Comparison of ENCODE assay signal across 9 mouse cellular contexts in the genomic region with DNA sequence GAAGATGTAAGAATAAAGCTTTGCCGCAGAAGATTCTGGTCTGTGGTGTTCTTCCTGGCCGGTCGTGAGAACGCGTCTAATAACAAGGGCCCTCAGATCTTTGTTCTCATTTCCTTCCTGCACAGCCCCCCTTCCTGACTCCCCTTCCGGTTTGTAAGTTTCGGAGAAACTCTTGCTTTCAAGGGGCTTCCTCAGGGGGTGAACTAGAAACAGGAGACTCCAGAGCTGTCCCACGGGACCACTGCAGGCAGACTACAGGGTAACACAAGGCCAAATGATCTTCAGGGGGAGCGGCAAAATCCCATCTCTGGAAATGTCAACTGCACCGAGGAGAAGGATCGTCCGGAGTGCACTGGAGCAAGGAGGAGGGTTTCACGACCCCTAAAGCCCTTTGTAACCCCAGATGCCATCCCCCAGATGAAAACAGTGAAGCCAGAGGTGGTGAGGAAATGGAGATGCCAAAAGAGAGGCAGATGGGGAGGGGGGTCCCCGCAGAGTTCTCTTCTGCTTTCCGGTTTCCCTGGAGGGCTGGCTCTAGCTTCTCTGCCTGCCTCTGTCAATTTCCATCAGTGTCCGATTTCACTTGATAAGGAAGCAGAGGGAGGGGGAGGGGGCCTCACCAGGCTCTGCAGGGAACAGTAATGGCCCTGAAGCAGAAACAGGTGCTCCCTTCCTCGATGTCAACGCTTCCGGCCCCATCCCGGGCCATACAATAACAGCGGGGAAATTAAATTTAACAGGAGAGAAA. TPM values are rescaled to one million over a fixed set of nuclear protein-coding genes. Genes with fewer than 3 reads are reported as not detected.
A peak's percentile ranks its signal among the peaks of the same experiment; 100 is the strongest.
DNase-seq lines count a peak whose midpoint lies in the region; ATAC-seq and TF ChIP-seq lines count a peak whose summit lies in the region.
"Had no signal": no experiment of that assay in that cellular context is flagged by ENCODE, and none has a peak within 500 bp of the region (broad histone marks: within the 10 kb centered on the region; RNA-seq: fewer than 3 reads in every experiment).

No protein-coding gene starts in this region.

- H3K27me3 ChIP-seq in embryonic facial prominence, embryonic 15.5 days: no peaks in the 10 kb centered on the region
- H3K27me3 ChIP-seq in hindbrain, embryonic 12.5 days: peaks cover 3% of the 10 kb centered on the region; the same call in 1 of the 2 replicates
- H3K27me3 ChIP-seq in limb, embryonic 13.5 days: no peaks in the 10 kb centered on the region
- no peaks in the 10 kb centered on the region for H3K27me3 ChIP-seq in midbrain, postnatal 0 days (ENCODE audit: insufficient read depth, low read length)

- no peak for DNase-seq in layer of hippocampus, adult 2 months (ENCODE audit: low spot score in 2 of 2)
- no peak for DNase-seq in layer of hippocampus, adult 9-11 months
- DNase-seq in midbrain, postnatal 0 days (ENCODE audit: low spot score): peak; percentile 24
- no peak for DNase-seq in right cerebral cortex, adult 18-20 months
- DNase-seq in layer of hippocampus, adult 8-10 months (ENCODE audit: low spot score in 2 of 2): no peak

- no peaks in the 10 kb centered on the region for H3K9me3 ChIP-seq in embryonic facial prominence, embryonic 15.5 days (replicated peaks)
- H3K9me3 ChIP-seq in hindbrain, embryonic 12.5 days (replicated peaks): no peaks in the 10 kb centered on the region
- no peaks in the 10 kb centered on the region for H3K9me3 ChIP-seq in limb, embryonic 13.5 days
- no peaks in the 10 kb centered on the region for H3K9me3 ChIP-seq in midbrain, postnatal 0 days (ENCODE audit: low read length)

- H3K4me1 ChIP-seq in embryonic facial prominence, embryonic 15.5 days: no peaks in the 10 kb centered on the region
- H3K4me1 ChIP-seq in hindbrain, embryonic 12.5 days: peaks cover 9% of the 10 kb centered on the region
- H3K4me1 ChIP-seq in limb, embryonic 13.5 days: peaks cover 7% of the 10 kb centered on the region
- H3K4me1 ChIP-seq in midbrain, postnatal 0 days (ENCODE audit: insufficient read depth, low read length): no peaks in the 10 kb centered on the region

- H3K27ac ChIP-seq in layer of hippocampus, adult 2 months: peak overlapping the region; percentile 69
- peak overlapping the region; percentile 87 for H3K27ac ChIP-seq in embryonic facial prominence, embryonic 15.5 days (replicated peaks)
- H3K27ac ChIP-seq in hindbrain, embryonic 12.5 days: peak overlapping the region; percentile 75
- peak overlapping the region; percentile 63; the same call in 1 of the 2 replicates for H3K27ac ChIP-seq in limb, embryonic 13.5 days
- 0 out of 2 replicates have a peak overlapping the region, but pooled peaks have one; percentile 55 for H3K27ac ChIP-seq in midbrain, postnatal 0 days (ENCODE audit: low read depth, low read length)

- H3K36me3 ChIP-seq in embryonic facial prominence, embryonic 15.5 days: no peaks in the 10 kb centered on the region
- no peaks in the 10 kb centered on the region for H3K36me3 ChIP-seq in hindbrain, embryonic 12.5 days
- H3K36me3 ChIP-seq in limb, embryonic 13.5 days: no peaks in the 10 kb centered on the region
- no peaks in the 10 kb centered on the region for H3K36me3 ChIP-seq in midbrain, postnatal 0 days (ENCODE audit: insufficient read depth, low read length)

- H3K9ac ChIP-seq in embryonic facial prominence, embryonic 15.5 days: peak overlapping the region; percentile 33
- H3K9ac ChIP-seq in hindbrain, embryonic 12.5 days: peak overlapping the region; percentile 40; the same call in 1 of the 2 replicates
- peak overlapping the region; percentile 48; the same call in 1 of the 2 replicates for H3K9ac ChIP-seq in limb, embryonic 13.5 days
- no peak overlapping the region for H3K9ac ChIP-seq in midbrain, postnatal 0 days (replicated peaks; ENCODE audit: low read length, poor library complexity, severe bottlenecking)

- 26% methylated on average over 21 of the region's 21 CpGs for WGBS in embryonic facial prominence, embryonic 15.5 days
- WGBS in hindbrain, embryonic 12.5 days: 47% methylated on average over 21 of the region's 21 CpGs
- 51% methylated on average over 21 of the region's 21 CpGs for WGBS in limb, embryonic 13.5 days
- WGBS in midbrain, postnatal 0 days: 53% methylated on average over 21 of the region's 21 CpGs

- H3K4me2 ChIP-seq in embryonic facial prominence, embryonic 15.5 days (replicated peaks): peak overlapping the region; percentile 52
- peak overlapping the region; percentile 44 for H3K4me2 ChIP-seq in hindbrain, embryonic 12.5 days (replicated peaks)
- peak overlapping the region; percentile 45 for H3K4me2 ChIP-seq in limb, embryonic 13.5 days (replicated peaks)
- H3K4me2 ChIP-seq in midbrain, postnatal 0 days (ENCODE audit: low read depth, low read length, poor library complexity, severe bottlenecking): peak overlapping the region; percentile 32

- ATAC-seq in embryonic facial prominence, embryonic 15.5 days (ENCODE audit: insufficient number of reproducible peaks, low FRiP score, low TSS enrichment, low read depth): peak; percentile 75
- ATAC-seq in hindbrain, embryonic 12.5 days (ENCODE audit: low FRiP score): peak; percentile 68
- no peak for ATAC-seq in limb, embryonic 13.5 days (ENCODE audit: low FRiP score, low read depth)
- ATAC-seq in midbrain, postnatal 0 days (ENCODE audit: low FRiP score): no peak

- H3K4me3 ChIP-seq in layer of hippocampus, adult 2 months: peak overlapping the region; percentile 35
- peak overlapping the region; percentile 37 for H3K4me3 ChIP-seq in embryonic facial prominence, embryonic 15.5 days (replicated peaks)
- peak overlapping the region; percentile 20 for H3K4me3 ChIP-seq in hindbrain, embryonic 12.5 days
- peak overlapping the region; percentile 20 for H3K4me3 ChIP-seq in limb, embryonic 13.5 days
- H3K4me3 ChIP-seq in midbrain, postnatal 0 days (ENCODE audit: low read depth, low read length): no peak overlapping the region

- TF ChIP-seq CTCF in layer of hippocampus, adult 2 months (conservative IDR thresholded peaks at IDR 0.05): no peak
- TF ChIP-seq CTCF in midbrain, postnatal 0 days (IDR thresholded peaks at IDR 0.05): no peak

RNA-seq across cellular contexts. Expression of gene Bex6, which starts 20.8 kb away (rescaled TPM):
- not detected for total RNA-seq in layer of hippocampus, adult 2 months (2021)
- polyA plus RNA-seq in embryonic facial prominence, embryonic 15.5 days (2015; fragmentation: Nextera tagmentation; extraction: Ambion mirVana): 0.23 and 0.30 TPM in 2 replicates
- 0.26 TPM in 1 of 2 replicates, not detected in the other for polyA plus RNA-seq in hindbrain, embryonic 12.5 days (2016; fragmentation: Nextera tagmentation; extraction: Ambion mirVana)
- polyA plus RNA-seq in limb, embryonic 13.5 days (2015; fragmentation: Nextera tagmentation; extraction: Ambion mirVana): 0.36 TPM in 1 of 2 replicates, not detected in the other
- not detected in 2 replicates for total RNA-seq in midbrain, postnatal 0 days (2014; rRNA removed)
- polyA plus RNA-seq in midbrain, postnatal 0 days (2015; fragmentation: Nextera tagmentation; extraction: Ambion mirVana): not detected in 2 replicates
- not detected for total RNA-seq in layer of hippocampus, adult 8-10 months (2022)
- total RNA-seq: neutrophil, adult 5-6 weeks had no signal

RNA-seq across cellular contexts. Expression of gene Nrros, which starts 35.0 kb away (rescaled TPM):
- 10 to 100 TPM; 11.2 to 11.6 TPM for total RNA-seq in layer of hippocampus, adult 2 months (2021)
- polyA plus RNA-seq in embryonic facial prominence, embryonic 15.5 days (2015; fragmentation: Nextera tagmentation; extraction: Ambion mirVana): 21.1 and 23.6 TPM in 2 replicates
- polyA plus RNA-seq in hindbrain, embryonic 12.5 days (2016; fragmentation: Nextera tagmentation; extraction: Ambion mirVana): 9.8 and 10.1 TPM in 2 replicates
- 12.3 and 14.3 TPM in 2 replicates for polyA plus RNA-seq in limb, embryonic 13.5 days (2015; fragmentation: Nextera tagmentation; extraction: Ambion mirVana)
- 9.9 and 11.3 TPM in 2 replicates for total RNA-seq in midbrain, postnatal 0 days (2014; rRNA removed)
- polyA plus RNA-seq in midbrain, postnatal 0 days (2015; fragmentation: Nextera tagmentation; extraction: Ambion mirVana): 4.9 and 5.8 TPM in 2 replicates
- total RNA-seq in layer of hippocampus, adult 8-10 months (2022): 10 to 100 TPM in 3 of 4 experiments, 1 to 10 TPM in 1; 9.6 to 16.2 (median 11.9) TPM

RNA-seq across cellular contexts. Expression of gene Fbxo45, which starts 46.5 kb away (rescaled TPM):
- 10 to 100 TPM; 46.4 to 47.8 TPM for total RNA-seq in layer of hippocampus, adult 2 months (2021)
- 14.6 and 15.6 TPM in 2 replicates for polyA plus RNA-seq in embryonic facial prominence, embryonic 15.5 days (2015; fragmentation: Nextera tagmentation; extraction: Ambion mirVana)
- 26.1 and 28.4 TPM in 2 replicates for polyA plus RNA-seq in hindbrain, embryonic 12.5 days (2016; fragmentation: Nextera tagmentation; extraction: Ambion mirVana)
- polyA plus RNA-seq in limb, embryonic 13.5 days (2015; fragmentation: Nextera tagmentation; extraction: Ambion mirVana): 10.5 and 12.3 TPM in 2 replicates
- 29.9 and 39.6 TPM in 2 replicates for total RNA-seq in midbrain, postnatal 0 days (2014; rRNA removed)
- 15.0 and 16.6 TPM in 2 replicates for polyA plus RNA-seq in midbrain, postnatal 0 days (2015; fragmentation: Nextera tagmentation; extraction: Ambion mirVana)
- total RNA-seq in layer of hippocampus, adult 8-10 months (2022): 10 to 100 TPM; 35.9 to 46.6 (median 40.6) TPM

RNA-seq across cellular contexts. Expression of gene Wdr53, which starts 46.6 kb away (rescaled TPM):
- total RNA-seq in layer of hippocampus, adult 2 months (2021): 10 to 100 TPM; 11.8 to 13.0 TPM
- 19.6 and 20.8 TPM in 2 replicates for polyA plus RNA-seq in embryonic facial prominence, embryonic 15.5 days (2015; fragmentation: Nextera tagmentation; extraction: Ambion mirVana)
- 17.1 and 18.5 TPM in 2 replicates for polyA plus RNA-seq in hindbrain, embryonic 12.5 days (2016; fragmentation: Nextera tagmentation; extraction: Ambion mirVana)
- 17.0 and 18.6 TPM in 2 replicates for polyA plus RNA-seq in limb, embryonic 13.5 days (2015; fragmentation: Nextera tagmentation; extraction: Ambion mirVana)
- 11.6 and 12.4 TPM in 2 replicates for total RNA-seq in midbrain, postnatal 0 days (2014; rRNA removed)
- 10.7 and 11.1 TPM in 2 replicates for polyA plus RNA-seq in midbrain, postnatal 0 days (2015; fragmentation: Nextera tagmentation; extraction: Ambion mirVana)
- total RNA-seq in layer of hippocampus, adult 8-10 months (2022): 10 to 100 TPM; 12.2 to 14.1 (median 12.8) TPM

Comparison
In these comparisons a context has a peak if more than half of its experiments do, and no peak if none do; other contexts are left out.
1. ATAC-seq: peak in embryonic facial prominence, embryonic 15.5 days (single experiment) and hindbrain, embryonic 12.5 days (single experiment); none in limb, embryonic 13.5 days (single experiment) and midbrain, postnatal 0 days (single experiment).
2. Peak in every context shown above with its lines, with median percentiles within 50 percentile points of each other: H3K27ac ChIP-seq and H3K4me2 ChIP-seq.